Mouse (Mus musculus): ENCODE measurements around the gene Pde4d.

Gene Pde4d

GRCm38 (mm10) chr13:109954189-109954588 lies 1504.4 kb downstream of the Pde4d start:
- DNase-seq (ENCODE audit: low read depth in 1 of 2, low spot score in 2 of 2): no peak

DNA sequence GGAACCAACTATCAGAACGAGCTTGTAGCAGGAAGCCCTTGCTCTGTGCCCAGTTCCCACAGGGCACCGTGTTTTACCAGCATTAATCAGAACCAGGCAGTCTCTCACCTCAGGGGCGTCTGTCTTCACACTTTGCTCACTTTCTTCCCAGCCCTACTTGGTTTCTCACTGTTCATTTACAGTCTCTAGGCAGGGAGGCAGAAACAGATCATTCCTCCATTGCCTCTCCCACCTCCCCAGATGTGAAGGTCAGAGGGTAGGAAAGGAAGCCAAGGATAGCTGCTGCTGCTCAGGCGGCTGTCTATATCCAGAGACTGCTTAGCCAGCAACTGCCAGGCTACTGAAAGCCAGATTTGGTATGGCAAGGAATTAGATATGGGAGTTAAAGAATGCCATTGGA lies 1508.2 kb downstream of the Pde4d start:
- no peak for DNase-seq (ENCODE audit: low read depth in 1 of 2, low spot score in 2 of 2)

DNA sequence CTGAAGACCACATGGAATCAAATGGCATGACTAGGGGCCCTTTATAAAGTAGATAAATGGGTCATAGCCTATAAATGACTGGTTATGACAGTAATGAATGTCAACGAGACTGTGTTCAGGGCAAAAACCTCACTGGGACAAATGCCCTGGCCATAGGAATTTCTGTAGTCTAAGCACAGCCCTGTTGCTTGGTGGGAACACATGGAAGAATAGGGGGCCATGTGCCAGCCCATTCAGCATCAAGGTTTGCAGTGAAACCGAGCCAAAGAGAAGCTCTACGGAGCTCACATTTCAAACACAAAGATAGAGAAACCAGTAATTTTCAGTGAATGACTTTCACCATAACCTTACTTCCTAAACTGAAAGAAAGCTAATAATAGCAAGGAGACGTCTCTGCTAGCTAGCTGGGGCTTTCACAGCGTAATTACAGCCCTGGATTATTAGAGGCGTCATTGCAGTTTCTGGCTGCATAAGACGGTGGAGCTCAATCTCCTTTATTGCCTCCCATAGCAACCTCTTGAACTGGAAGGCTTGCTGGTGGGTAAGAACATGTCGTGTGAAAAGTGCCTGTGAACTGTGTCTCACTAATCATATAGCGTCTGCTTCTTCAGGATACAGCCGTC lies 1533.2 kb downstream of the Pde4d start:
- no peak for DNase-seq (ENCODE audit: low read depth in 1 of 2, low spot score in 2 of 2)

- no peak for DNase-seq (ENCODE audit: low read depth in 1 of 2, low spot score in 2 of 2)
These were observed 1535.7 kb downstream of the Pde4d start for GRCm38 (mm10) chr13:109985411-109985810.

DNA sequence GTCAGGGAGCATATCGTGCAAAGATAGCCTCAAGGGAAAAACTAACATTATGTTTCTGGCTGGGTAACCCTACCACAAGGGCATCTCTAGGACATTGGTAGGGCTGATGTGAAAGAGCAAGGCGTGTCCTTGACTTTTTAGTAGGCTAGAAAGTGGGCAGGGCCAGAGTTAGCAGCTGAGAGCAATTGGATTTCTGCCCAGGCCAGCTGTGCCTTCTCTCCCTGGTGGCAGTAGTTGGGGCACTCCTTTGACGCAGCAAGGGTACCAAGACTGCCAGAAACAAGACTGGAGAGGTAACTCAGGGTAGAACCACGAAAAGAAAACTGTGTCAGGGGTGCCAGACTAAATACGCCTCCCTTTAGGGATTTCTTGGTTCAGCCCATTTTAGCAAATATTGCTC lies 1536.1 kb downstream of the Pde4d start:
- no peak for DNase-seq (ENCODE audit: low read depth in 1 of 2, low spot score in 2 of 2)

DNA sequence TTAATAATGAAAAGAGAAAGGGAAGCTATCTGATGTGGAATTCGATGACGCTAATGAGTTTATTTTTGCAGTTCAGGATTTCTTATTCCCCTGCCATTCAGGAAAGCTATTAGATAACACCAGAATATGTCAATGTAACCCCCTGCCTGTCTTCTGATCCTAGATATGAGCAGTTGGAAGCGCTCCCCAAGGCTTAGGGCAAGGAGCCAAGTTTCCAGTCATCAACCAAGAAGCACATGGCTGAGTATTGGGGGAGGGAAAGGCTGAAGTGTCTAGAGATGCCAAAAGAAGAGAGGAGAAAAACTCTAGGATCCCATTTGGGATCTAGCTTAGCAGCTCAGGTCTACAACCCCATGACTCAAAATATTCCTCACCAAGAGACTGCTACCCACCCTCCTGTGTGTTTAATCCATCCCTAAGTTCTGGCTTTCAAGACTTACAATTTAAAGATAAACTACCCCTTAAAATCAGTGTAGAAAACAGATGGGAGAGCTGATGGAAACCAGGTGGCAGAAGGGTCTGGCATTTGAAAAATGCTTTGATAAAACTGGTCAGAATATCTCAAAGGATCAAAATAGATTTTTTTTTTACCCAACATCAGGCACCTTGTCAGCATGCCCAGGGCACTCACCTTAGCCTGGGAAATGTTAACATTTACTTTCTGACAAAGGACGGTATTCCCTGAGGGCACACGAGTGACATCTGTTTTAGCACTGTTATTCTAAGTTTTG lies 1543.2 kb downstream of the Pde4d start:
- DNase-seq (ENCODE audit: low read depth in 1 of 2, low spot score in 2 of 2): no peak

- DNase-seq (ENCODE audit: low read depth in 1 of 2, low spot score in 2 of 2): no peak
These were observed 1544.6 kb downstream of the Pde4d start for GRCm38 (mm10) chr13:109994240-109994764.

GRCm38 (mm10) chr13:110002081-110002480 lies 1552.3 kb downstream of the Pde4d start:
- DNase-seq (ENCODE audit: low read depth in 1 of 2, low spot score in 2 of 2): no peak

Measured in monocyte, adult 2 months (primary cell).